Mouse (Mus musculus): ENCODE data around the gene Barx2. TPM values are rescaled to one million over a fixed set of nuclear protein-coding genes. Genes with fewer than 3 reads are reported as not detected.
"Not testable (repeated sequence)": the region's sequence is repeated elsewhere in the genome, so short reads cannot be mapped to it uniquely, and the experiment has no call there.

Gene Barx2
- total RNA-seq (2021), result not detected in 2 replicates
- long read RNA-seq, experiment 1, result 0 reads
- long read RNA-seq, experiment 2, result 0 reads

DNA sequence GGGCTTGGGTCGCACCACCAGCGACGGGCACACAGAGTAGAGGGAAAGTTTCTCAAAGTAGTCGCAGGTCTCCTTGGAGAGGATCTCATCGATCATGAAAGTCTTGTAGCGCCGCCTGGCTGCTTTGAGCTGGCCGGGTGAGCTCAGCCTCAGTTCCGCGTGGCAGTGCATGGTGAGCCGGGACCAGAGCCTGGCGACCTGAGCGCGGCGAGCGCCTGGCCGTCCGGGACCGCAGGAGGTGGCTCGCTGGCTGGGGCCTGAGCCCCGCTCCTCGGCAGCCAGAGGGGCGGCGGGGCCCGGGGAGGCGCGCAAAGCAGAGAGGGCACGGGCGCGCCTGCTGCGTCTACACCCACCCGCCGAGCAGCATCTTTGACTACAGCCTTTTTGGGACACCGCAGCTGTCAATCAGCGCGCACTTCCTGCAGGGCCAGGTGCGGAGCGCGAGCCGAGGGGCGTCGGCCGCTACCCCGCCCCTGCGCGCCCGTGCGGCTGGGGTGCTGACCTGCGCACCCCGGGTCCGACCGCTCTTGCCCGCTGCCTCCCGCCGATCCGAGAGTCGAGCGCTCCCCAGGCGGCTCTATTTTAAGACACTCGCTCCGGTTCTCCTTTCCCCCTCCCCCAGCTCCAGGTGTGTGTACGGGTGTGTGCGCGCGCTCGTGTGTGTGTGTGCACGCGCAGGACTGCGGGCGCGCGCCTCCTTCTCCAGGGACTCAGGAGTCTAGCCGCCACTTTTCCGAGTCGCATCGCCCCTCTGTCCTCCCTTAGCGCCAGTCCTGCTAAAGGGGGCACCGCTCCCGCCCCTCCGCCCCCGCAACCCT is at the start of gene Barx2:
TSS of gene Barx2 (minus strand) at position 542 of the 818 bp plus-strand sequence.
- peak; percentile 74 for DNase-seq

DNA sequence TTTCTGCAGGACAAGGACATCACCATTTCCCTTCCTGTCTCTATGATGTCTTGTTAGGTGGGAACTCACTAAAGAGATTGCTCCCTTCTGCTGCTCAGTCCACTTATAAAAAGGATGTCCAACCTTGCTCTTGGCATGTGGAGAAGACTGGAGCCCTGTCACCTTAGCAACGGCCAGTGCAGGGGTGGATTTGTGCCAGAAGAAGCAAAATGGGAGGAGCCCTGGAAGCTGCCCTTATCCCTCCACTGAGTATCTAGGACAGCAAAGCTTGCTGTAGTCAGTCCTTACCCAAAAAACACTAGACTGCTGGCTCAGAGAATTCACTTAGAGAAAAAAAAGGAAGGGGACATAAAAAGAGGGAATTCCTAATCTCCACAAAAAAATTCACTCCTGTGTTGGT is 49.0 kb upstream of the Barx2 start:
- DNase-seq, result peak; percentile 59

DNA sequence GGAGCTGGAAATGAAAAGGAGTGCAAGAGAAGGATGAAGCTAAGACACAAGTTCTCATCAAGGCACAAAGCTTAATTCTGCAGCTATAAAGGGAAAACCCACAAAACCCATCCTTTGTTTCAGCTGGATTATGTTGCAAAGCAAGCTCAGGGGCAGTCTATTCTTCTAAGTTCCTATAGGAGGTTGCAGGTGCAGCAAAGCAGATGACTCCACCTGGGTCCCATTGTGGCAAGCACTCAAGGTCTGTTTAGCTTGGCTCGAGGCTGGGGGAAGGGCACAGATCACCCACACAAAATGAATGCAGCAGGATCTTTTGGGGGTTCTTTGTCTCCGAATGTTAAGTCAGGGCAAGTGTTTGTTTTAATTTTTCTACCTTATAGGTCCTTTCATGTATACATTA is 47.2 kb upstream of the Barx2 start:
- no peak for DNase-seq

DNA sequence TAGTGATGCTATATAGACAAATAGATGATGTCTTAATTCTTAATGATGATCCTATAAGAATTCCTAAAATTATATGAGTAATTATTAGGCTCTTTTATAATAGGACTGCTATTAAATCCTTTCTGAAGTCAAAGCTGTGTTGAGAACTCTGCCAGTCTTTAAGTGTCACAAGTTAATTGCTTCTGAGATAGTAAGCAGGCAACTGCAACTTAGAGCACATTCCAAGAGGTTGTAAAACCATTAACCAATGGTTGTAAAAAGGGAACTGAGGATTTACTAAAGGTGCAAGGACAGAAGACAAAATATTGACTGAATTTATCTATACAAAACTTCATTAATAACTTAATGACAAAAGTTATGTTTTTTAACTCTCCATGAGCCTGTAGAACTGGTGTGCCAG is 44.9 kb upstream of the Barx2 start:
- DNase-seq, result no peak

DNA sequence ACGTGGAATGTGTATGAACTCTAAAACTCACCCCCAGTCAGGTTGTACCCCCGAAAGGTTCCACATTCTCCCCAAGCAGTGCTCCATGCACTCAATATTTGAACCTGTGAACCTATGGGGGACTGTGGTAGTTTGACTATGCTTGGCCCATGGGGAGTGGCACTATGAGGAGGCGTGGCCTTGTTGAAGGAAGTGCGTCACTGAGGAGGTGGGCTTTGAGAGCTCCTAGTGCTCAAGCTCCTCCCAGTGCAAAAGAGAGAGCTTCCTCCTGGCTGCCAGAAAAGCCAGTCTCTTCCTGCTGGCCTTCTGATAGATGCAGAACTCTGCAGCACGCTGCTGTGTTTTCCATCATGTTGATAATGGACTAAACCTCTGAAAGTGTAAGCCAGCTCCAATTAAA is 37.2 kb upstream of the Barx2 start:
- DNase-seq, result no peak

DNA sequence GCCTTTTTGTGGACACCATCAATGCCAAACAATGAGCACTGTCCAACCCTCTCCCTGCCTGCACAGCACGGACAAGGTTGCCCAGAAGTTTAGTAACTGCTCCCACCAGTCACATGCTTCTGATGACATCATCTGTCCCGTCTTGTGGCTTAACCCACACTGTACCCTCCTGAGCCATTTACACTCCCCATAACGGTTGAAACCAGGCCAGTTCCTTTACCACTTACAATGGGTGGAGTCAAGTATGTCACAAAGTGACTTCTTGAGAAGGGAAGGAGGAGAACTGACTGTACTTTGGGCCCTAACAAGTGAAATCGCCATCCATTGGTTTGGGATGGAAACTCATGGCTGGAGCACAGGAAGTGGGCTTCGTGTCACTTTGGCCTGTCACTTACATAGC is 35.8 kb upstream of the Barx2 start:
- no peak for DNase-seq

DNA sequence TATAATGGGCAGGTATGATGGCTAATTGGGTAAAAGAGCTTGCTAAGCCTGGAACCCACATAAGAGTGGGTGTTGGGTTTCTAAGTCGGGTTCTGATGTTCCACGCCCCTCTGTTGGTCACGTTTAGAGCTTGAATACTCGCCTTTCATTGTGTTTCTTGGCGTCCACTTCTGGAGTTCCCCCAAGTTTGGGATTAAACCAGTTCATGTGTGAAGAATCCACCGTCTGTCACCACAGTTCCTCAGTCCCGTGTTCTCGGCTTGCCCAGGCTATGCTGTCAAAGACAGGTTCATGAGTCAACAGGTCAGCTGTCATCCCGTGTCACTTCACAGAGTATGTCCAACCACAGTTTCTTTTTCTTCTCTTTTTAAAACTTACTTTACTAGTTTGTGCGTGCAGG is 33.8 kb upstream of the Barx2 start:
- no peak for DNase-seq

GRCm38 (mm10) chr9:31942334-31942733 is 29.1 kb upstream of the Barx2 start:
- no peak for DNase-seq

GRCm38 (mm10) chr9:31936486-31936885 is 23.2 kb upstream of the Barx2 start:
- DNase-seq, result not testable (repeated sequence)

DNA sequence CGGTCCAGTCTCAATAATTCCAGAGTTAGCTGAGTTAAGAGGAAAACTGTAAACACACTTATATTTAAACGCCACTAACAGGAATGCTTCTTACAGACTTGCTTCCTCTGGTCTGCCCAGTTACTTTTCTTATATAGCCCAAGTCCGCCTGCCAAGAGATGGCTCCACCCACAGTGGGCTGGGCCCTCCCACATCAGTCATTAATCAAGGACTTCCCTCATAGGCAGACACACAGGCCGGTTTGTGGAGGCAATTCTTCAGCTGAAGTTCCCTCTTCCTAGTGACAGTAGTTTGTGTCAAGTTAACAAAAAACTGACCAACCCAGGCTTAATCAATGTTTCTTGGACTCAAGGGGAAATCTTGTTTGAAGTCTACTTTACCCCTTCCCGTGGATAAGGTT is 18.4 kb upstream of the Barx2 start:
- DNase-seq, result peak; percentile 29

GRCm38 (mm10) chr9:31931255-31931654 is 18.0 kb upstream of the Barx2 start:
- no peak for DNase-seq

DNA sequence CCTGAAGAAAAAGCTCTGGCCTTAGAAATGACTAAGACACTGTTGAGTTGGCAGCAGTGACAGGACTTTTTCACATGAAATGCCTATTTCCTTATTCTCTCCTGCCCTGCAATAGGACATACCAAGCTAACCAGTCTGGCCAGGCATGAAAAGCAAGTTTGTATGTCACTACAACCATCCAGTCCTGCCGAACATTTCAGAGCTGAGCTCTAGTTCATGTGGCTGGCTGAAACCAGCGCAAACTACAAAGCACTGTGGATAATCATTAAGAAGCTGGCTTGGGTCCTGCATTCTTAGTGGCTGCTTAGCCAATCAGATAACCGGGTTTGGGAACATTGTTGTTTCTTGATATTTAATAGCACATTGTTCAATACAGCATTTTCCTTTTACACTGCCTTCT is 13.5 kb upstream of the Barx2 start:
- no peak for DNase-seq

DNA sequence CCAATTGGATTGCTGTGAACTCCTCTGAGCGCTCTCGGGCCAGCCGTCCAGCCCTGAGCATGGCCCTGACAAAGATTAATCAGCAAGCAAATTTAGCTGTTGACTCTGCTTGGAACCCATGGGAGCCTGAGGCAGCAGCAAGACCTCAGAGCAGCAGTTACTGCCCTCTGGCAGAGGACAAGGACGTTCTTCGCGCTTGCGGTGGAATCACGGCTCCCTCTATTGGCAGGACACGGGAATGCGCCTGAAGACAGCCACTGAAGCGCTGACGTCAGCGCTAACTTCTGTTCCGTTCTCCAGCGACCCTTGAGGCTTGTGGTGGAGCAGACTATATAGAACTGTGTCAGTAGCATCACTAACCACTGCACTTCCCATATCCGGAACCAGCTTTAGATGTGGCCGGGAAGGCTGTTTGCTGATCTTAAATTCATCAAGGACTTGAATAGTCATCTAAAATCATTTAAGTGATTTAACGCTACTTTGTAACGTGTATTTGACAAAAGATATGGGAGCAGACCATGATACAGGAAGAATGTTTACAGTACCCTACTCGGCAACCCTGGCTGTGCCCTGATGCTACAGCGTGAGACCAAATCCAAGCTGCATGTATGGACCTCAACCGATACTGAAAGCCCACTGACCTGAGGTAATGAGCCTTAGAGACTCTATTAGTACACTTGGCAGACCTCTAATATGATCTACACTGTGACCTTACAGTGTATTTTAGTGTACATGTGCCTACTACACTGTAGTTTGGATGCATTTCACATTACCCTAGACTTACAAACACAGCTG is 12.8 kb upstream of the Barx2 start:
- peak; percentile 91 for DNase-seq

GRCm38 (mm10) chr9:31923529-31923928 is 10.3 kb upstream of the Barx2 start:
- DNase-seq, result no peak

GRCm38 (mm10) chr9:31919802-31920201 is 6.5 kb upstream of the Barx2 start:
- no peak for DNase-seq

GRCm38 (mm10) chr9:31916421-31916820 is 3.2 kb upstream of the Barx2 start:
- no peak for DNase-seq

- peak; percentile 12 for DNase-seq
These were observed 1.6 kb upstream of the Barx2 start for GRCm38 (mm10) chr9:31914871-31915270.

DNA sequence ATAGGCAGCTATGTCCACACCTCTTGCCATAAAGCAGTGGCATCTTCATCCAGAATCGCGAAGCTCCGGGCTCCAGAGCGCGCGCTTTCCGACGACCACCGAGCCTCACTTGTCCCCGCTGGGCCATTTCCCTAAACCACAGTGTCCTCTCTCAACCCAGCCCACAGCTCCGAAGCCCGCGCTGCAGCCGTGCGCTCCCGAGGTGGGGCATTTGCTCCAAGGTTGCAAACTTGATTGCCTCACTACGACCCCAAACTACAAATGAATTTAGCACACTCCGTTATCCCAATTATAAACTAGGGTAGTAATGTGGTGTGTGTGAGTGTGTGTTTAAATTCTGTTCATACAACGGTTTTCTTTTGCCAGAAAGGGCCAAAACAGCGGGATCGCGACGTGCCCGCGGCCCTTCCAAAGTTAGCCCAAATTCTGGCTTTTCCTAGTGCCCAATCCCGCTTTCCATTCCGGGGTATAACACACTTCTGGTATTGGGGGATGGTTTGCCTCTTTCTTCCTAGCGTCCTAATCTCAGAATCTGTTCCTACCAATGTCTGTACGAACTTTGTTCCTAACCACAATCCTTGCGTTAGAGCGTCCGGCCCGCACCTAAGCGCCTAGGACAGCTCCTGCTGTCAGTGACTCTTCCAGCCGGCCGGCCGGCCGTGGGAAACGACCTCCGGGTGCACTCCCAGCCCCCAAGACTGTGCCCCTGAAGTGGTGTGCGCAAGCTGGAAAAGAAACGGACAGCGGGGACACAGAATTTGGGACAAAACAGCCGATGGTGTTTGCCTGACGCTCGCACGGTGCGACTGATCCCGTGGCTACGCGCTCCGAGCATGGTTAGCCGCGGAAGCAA is 703 bp upstream of the Barx2 start:
- DNase-seq, result no peak

- DNase-seq, result no peak
These were observed 725 bp downstream of the Barx2 start for GRCm38 (mm10) chr9:31912553-31912920.

DNA sequence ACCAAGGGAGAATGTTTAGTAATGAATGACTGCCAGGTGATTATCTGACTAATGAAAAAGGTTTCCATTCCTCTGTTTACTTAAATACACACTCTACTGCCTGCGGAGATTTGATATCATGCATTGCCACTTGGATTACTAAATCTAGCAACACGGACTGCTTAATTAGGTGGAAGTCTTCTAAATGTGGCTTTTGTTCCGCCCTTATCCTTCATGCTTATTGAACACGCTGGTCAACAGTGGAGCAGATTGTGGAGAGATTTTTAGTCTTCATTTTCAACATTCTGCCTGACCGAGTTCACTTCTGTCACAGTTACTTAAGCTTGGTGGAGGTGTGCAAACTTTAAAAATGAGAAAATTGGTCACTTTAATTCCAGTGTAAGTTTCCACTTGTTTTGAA is 3.0 kb downstream of the Barx2 start:
- no peak for DNase-seq

DNA sequence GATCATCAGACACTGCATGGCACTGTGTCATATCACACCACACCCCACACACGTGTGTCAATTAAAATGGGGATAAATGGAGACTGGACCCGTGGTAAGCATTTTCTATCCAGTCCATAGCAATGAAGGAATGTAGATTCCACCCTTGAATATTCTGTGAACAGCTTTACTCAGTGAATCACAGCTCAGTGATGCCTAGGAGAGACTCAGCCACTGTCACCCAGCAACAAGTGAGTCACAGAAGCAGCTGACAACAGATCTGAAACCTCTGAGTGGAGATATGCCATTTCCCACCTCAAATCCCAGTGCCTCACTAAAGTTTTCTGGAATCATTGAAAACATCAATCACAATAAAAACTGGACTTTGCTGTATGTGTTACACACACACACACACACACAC is 11.5 kb downstream of the Barx2 start:
- DNase-seq, result peak; percentile 27

DNA sequence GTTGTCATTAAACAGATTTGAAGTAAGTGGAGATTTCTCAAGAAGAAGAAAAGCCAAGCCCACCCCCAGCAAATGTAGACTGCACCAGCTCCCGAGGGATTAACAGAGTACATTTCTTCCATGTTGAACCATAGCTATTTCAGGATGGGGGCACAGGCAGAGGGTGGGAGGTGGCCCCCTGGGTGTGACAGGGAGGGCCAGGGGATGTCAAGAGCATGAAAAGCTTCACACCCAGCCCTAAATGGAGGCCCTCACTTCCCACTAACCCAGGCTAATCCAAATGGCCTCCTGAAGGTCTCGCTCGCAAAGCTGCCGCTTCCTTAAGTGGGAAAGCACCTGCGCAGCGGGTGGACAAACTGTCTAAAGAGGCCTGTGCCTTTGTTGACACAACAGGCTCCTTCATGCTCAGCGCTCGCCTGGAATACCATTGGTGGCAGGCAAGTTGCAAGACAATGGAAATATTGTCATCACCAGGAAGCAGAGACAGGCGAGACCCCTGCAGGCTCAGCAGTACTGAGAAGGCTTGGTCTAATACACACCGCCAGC is 18.4 kb downstream of the Barx2 start:
- DNase-seq, result no peak
